In the genomic region with DNA sequence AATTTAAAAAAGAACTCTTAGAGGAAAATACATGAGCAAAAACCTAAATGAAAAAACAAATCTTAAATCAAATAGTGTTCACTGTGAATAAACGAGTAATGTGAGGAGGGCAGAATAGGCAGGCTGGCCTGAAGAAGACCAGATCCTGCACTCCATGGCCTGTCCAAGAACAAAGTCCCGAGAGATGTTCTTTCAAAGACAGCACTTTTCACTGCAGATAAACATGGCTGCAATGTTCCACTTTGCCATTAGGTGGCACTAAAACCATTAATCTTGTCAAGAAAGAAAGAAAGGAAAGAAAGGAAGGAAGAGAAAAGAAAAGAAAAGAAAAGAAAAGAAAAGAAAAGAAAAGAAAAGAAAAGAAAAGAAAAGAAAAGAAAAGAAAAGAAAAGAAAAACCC, we compare ENCODE assay signal across 8 mouse cellular contexts. TPM values are rescaled to one million over a fixed set of nuclear protein-coding genes. Genes with fewer than 3 reads are reported as not detected.
DNase-seq lines count a peak whose midpoint lies in the region; ATAC-seq and TF ChIP-seq lines count a peak whose summit lies in the region.

No protein-coding gene starts in this region.

- no peak for ATAC-seq in forebrain, embryonic 12.5 days (ENCODE audit: low FRiP score)
- ATAC-seq in liver, embryonic 14.5 days (ENCODE audit: insufficient read depth) = 0 out of 2 replicates have a peak, but pooled peaks have one; percentile 13

- WGBS in forebrain, embryonic 10.5 days = 12% methylated on average over 2 of the region's 2 CpGs
- 9% methylated on average over 2 of the region's 2 CpGs for WGBS in forebrain, embryonic 12.5 days
- WGBS in liver, embryonic 14.5 days (ENCODE audit: insufficient replicate concordance) = 5% methylated on average over 2 of the region's 2 CpGs

- peak; percentile 34 for DNase-seq in forebrain, embryonic 10.5 days (ENCODE audit: extremely low spot score, low spot score)
- peak; percentile 25 to 31 for DNase-seq in urinary bladder, postnatal 36 days (ENCODE audit: low spot score in 2 of 2)
- DNase-seq in urinary bladder, adult 2 months (ENCODE audit: low spot score) = no peak
- DNase-seq in embryo, embryonic 11.5 days (ENCODE audit: low read depth, low spot score) = peak; percentile 46
- DNase-seq in kidney, adult 8-10 months = peak; percentile 28 to 68
- peak; percentile 49 to 67 (median 55) for DNase-seq in liver, embryonic 14.5 days (ENCODE audit: low read depth in 3 of 3, low spot score in 3 of 3)
- peak; percentile 36 for DNase-seq in skeletal muscle tissue, adult 2 months (ENCODE audit: low read depth, low spot score)

- no peaks in the 10 kb centered on the region for H3K9me3 ChIP-seq in forebrain, embryonic 10.5 days
- no peaks in the 10 kb centered on the region for H3K9me3 ChIP-seq in forebrain, embryonic 12.5 days
- no peaks in the 10 kb centered on the region for H3K9me3 ChIP-seq in liver, embryonic 14.5 days (ENCODE audit: control insufficient read depth, low read length)

- no peak overlapping the region for H3K4me2 ChIP-seq in forebrain, embryonic 12.5 days
- H3K4me2 ChIP-seq in liver, embryonic 14.5 days (ENCODE audit: low read depth) = no peak overlapping the region

- H3K4me3 ChIP-seq in forebrain, embryonic 10.5 days = no peak overlapping the region
- H3K4me3 ChIP-seq in forebrain, embryonic 12.5 days (replicated peaks) = no peak overlapping the region
- H3K4me3 ChIP-seq in liver, embryonic 14.5 days (ENCODE audit: insufficient read depth in 1 of 2, low read depth in 2 of 2, low read length in 2 of 2) = no peak overlapping the region

- H3K9ac ChIP-seq in forebrain, embryonic 12.5 days = no peak overlapping the region
- no peak overlapping the region for H3K9ac ChIP-seq in liver, embryonic 14.5 days (replicated peaks)

- H3K27me3 ChIP-seq in forebrain, embryonic 10.5 days (ENCODE audit: poor library complexity, severe bottlenecking) = no peaks in the 10 kb centered on the region
- no peaks in the 10 kb centered on the region for H3K27me3 ChIP-seq in forebrain, embryonic 12.5 days
- H3K27me3 ChIP-seq in liver, embryonic 14.5 days (ENCODE audit: control insufficient read depth, insufficient read depth, low read length) = no peaks in the 10 kb centered on the region

- H3K36me3 ChIP-seq in forebrain, embryonic 10.5 days (replicated peaks) = no peaks in the 10 kb centered on the region
- H3K36me3 ChIP-seq in forebrain, embryonic 12.5 days (replicated peaks) = no peaks in the 10 kb centered on the region
- 0 out of 2 replicates have a peak, but pooled peaks cover 2% of the 10 kb centered on the region for H3K36me3 ChIP-seq in liver, embryonic 14.5 days (replicated peaks; ENCODE audit: control insufficient read depth, insufficient read depth, low read depth)

- no peak for TF ChIP-seq EP300 in liver, embryonic 14.5 days (IDR thresholded peaks at IDR 0.05; ENCODE audit: low read depth)

- no peak overlapping the region for H3K27ac ChIP-seq in forebrain, embryonic 10.5 days
- no peak overlapping the region for H3K27ac ChIP-seq in forebrain, embryonic 12.5 days
- H3K27ac ChIP-seq in liver, embryonic 14.5 days = no peak overlapping the region

- peak; percentile 73 for TF ChIP-seq CTCF in liver, embryonic 14.5 days (IDR thresholded peaks at IDR 0.05; ENCODE audit: low read depth)

- H3K4me1 ChIP-seq in forebrain, embryonic 10.5 days = peaks cover 7% of the 10 kb centered on the region
- H3K4me1 ChIP-seq in forebrain, embryonic 12.5 days = peaks cover 4% of the 10 kb centered on the region; the same call in 1 of the 2 replicates
- H3K4me1 ChIP-seq in liver, embryonic 14.5 days (replicated peaks; ENCODE audit: control insufficient read depth in 2 of 2, insufficient read depth in 2 of 2, low read length in 1 of 2) = peaks cover 0 to 3% of the 10 kb centered on the region in 2 experiments; a peak in 2 of 4 replicates

RNA-seq across cellular contexts. Expression of a gene that starts 49.8 kb away (rescaled TPM):
- polyA plus RNA-seq in forebrain, embryonic 10.5 days (2016; fragmentation: Nextera tagmentation; extraction: Ambion mirVana) = 8.7 and 9.8 TPM in 2 replicates
- polyA plus RNA-seq in forebrain, embryonic 12.5 days (2016; fragmentation: Nextera tagmentation; extraction: Ambion mirVana) = 18.7 and 19.6 TPM in 2 replicates
- polyA plus RNA-seq in urinary bladder, adult 2 months (2012; rRNA removed) = 47.3 and 50.3 TPM in 2 replicates
- 10.6 and 18.7 TPM in 2 replicates for polyA plus RNA-seq in liver, embryonic 14.5 days (2012; rRNA removed)
- 27.5 and 31.3 TPM in 2 replicates for polyA plus RNA-seq in liver, embryonic 14.5 days (2014; fragmentation: Nextera tagmentation; extraction: Ambion mirVana)
